ENCODE assay signal across 15 mouse cellular contexts in genomic region chr12:91184616-91185015, GRCm38 (mm10).
"Had no signal": no experiment of that assay in that cellular context is flagged by ENCODE, and none has a peak within 500 bp of the region (broad histone marks: within the 10 kb centered on the region; RNA-seq: fewer than 3 reads in every experiment).

No protein-coding gene starts in this region.

- DNase-seq: kidney, adult 11 months; layer of hippocampus, adult 9-11 months; liver; lung, adult 18-20 months; lung, postnatal 10 days; lung, postnatal 36 days; thymus, postnatal 36 days had no signal

- H3K4me3 ChIP-seq: layer of hippocampus, adult 2 months; limb, embryonic 10.5 days; limb, embryonic 13.5 days; liver, embryonic 12.5 days; liver, embryonic 15.5 days; lung, embryonic 15.5 days had no signal

- H3K27me3 ChIP-seq: liver, embryonic 12.5 days; liver, embryonic 15.5 days; lung, embryonic 15.5 days had no signal

- H3K4me1 ChIP-seq: limb, embryonic 10.5 days; limb, embryonic 13.5 days; liver, embryonic 12.5 days; liver, embryonic 15.5 days; lung, embryonic 15.5 days had no signal

- H3K36me3 ChIP-seq: limb, embryonic 10.5 days; limb, embryonic 13.5 days; liver, embryonic 12.5 days; liver, embryonic 15.5 days; lung, embryonic 15.5 days had no signal

- H3K27ac ChIP-seq: kidney, postnatal 0 days; layer of hippocampus, adult 2 months; limb, embryonic 10.5 days; limb, embryonic 13.5 days; liver, embryonic 12.5 days; liver, embryonic 15.5 days; lung, embryonic 15.5 days; stomach, postnatal 0 days had no signal
